Mouse (Mus musculus) heart, adult 2 months (tissue): ENCODE measurements around the gene Acnat1.

Experiments used
- CTCF ChIP-seq: fragments of 200-600 bp; IDR thresholded peaks from 2 replicates; pipeline ENCODE4 v1.8.1; 2022; ENCODE audit warnings: antibody characterized with exemption, mild to moderate bottlenecking, moderate library complexity
- POLR2A ChIP-seq: fragments of 200-500 bp; IDR thresholded peaks from 2 replicates; pipeline ENCODE4 v1.6.1; 2011; ENCODE audit warnings: mild to moderate bottlenecking, low read depth, low read length, control low read depth; ENCODE audit not compliant: insufficient read depth

- TF ChIP-seq POLR2A, result no peak
- TF ChIP-seq CTCF, result no peak
Measured at GRCm38 (mm10) chr4:49451848-49452551, 21.7 kb downstream of the Acnat1 start.
